Mouse (Mus musculus) adrenal gland, adult (tissue): ENCODE results near the gene Polr3g.
"Not testable (repeated sequence)": the region's sequence is repeated elsewhere in the genome, so short reads cannot be mapped to it uniquely, and the experiment has no call there.

ENCODE experiments used
- DNase-seq, 2 experiments: peaks; one replicate each; pipeline ENCODE4 v3.0.0; 2022 to 2023; ENCODE audit warnings: low spot score in 1 of 2; ENCODE audit not compliant: inconsistent age in 2 of 2

The Polr3g gene

GRCm38 (mm10) chr13:81632720-81633415, 77.9 kb downstream of the Polr3g start, which contains the start of gene Adgrv1:
TSS of gene Adgrv1 (minus strand) at chr13:81633154.
- peak; percentile 87 for DNase-seq

- no peak for DNase-seq
These were observed 80.2 kb downstream of the Polr3g start for GRCm38 (mm10) chr13:81630566-81630965.

- DNase-seq = no peak
These were observed 81.4 kb downstream of the Polr3g start for GRCm38 (mm10) chr13:81629395-81629794.

- DNase-seq = no peak
These were observed 82.1 kb downstream of the Polr3g start for GRCm38 (mm10) chr13:81628631-81629190.

GRCm38 (mm10) chr13:81627861-81628260, 83.0 kb downstream of the Polr3g start:
- not testable (repeated sequence) for DNase-seq
